Mouse (Mus musculus): Measurements from ENCODE around the gene Frmd4a. TPM values are rescaled to one million over a fixed set of nuclear protein-coding genes. Genes with fewer than 3 reads are reported as not detected.

Frmd4a gene
- polyA plus RNA-seq, 1 experiment from 2014 or later, result 57.1 TPM

- no peaks in the 10 kb centered on the region for H3K27me3 ChIP-seq
- WGBS, result 33% methylated on average over 5 of the region's 5 CpGs
- peak overlapping the region; percentile 38 for H3K4me3 ChIP-seq (replicated peaks)
- no peaks in the 10 kb centered on the region for H3K9me3 ChIP-seq
- no peak for ATAC-seq
- H3K9ac ChIP-seq (replicated peaks), result peak overlapping the region; percentile 59
- peak overlapping the region; percentile 60 for H3K4me2 ChIP-seq (replicated peaks)
- peaks cover 16% of the 10 kb centered on the region for H3K36me3 ChIP-seq
- peaks cover 75% of the 10 kb centered on the region for H3K4me1 ChIP-seq (replicated peaks)
- H3K27ac ChIP-seq, result peak overlapping the region; percentile 64; the same call in 1 of the 2 replicates
Observed at GRCm38 (mm10) chr2:4561196-4561595, 543.7 kb downstream of the Frmd4a start.

- Histone ChIP-seq H3K4me2 (replicated peaks) (peak overlapping the region; percentile 60), H3K4me3 (replicated peaks) (peak overlapping the region; percentile 38), H3K9ac (replicated peaks) (peak overlapping the region; percentile 41; the same call in 1 of the 2 replicates), H3K9me3 (no peaks in the 10 kb centered on the region), H3K36me3 (peaks cover 28% of the 10 kb centered on the region), H3K27ac (no peak overlapping the region), H3K4me1 (replicated peaks) (peaks cover 63% of the 10 kb centered on the region), H3K27me3 (no peaks in the 10 kb centered on the region)
- 76% methylated on average over 3 of the region's 3 CpGs for WGBS
- ATAC-seq, result no peak
Observed at GRCm38 (mm10) chr2:4562373-4562772, 544.9 kb downstream of the Frmd4a start.

GRCm38 (mm10) chr2:4562826-4563225 lies 545.3 kb downstream of the Frmd4a start:
- peak overlapping the region; percentile 60 for H3K4me2 ChIP-seq (replicated peaks)
- H3K27me3 ChIP-seq, result no peaks in the 10 kb centered on the region
- ATAC-seq, result no peak
- WGBS, result 64% methylated on average over 5 of the region's 5 CpGs
- H3K9ac ChIP-seq (replicated peaks), result peak overlapping the region; percentile 41; the same call in 1 of the 2 replicates
- peaks cover 59% of the 10 kb centered on the region for H3K4me1 ChIP-seq (replicated peaks)
- no peaks in the 10 kb centered on the region for H3K9me3 ChIP-seq
- H3K27ac ChIP-seq, result no peak overlapping the region
- H3K36me3 ChIP-seq, result peaks cover 29% of the 10 kb centered on the region
- peak overlapping the region; percentile 38 for H3K4me3 ChIP-seq (replicated peaks)

- Histone ChIP-seq H3K9me3 (no peaks in the 10 kb centered on the region), H3K27me3 (no peaks in the 10 kb centered on the region), H3K4me3 (replicated peaks) (peak overlapping the region; percentile 38; the same call in 1 of the 2 replicates), H3K36me3 (peaks cover 32% of the 10 kb centered on the region), H3K4me2 (replicated peaks) (peak overlapping the region; percentile 60), H3K27ac (no peak overlapping the region), H3K9ac (replicated peaks) (0 out of 2 replicates have a peak overlapping the region, but pooled peaks have one; percentile 41), H3K4me1 (replicated peaks) (peaks cover 54% of the 10 kb centered on the region)
- 69% methylated on average over 1 of the region's 1 CpGs for WGBS
- ATAC-seq, result no peak
Observed at GRCm38 (mm10) chr2:4563322-4563721, 545.8 kb downstream of the Frmd4a start.

GRCm38 (mm10) chr2:4566260-4566955 lies 548.9 kb downstream of the Frmd4a start:
- 92% methylated on average over 4 of the region's 4 CpGs for WGBS
- Histone ChIP-seq H3K4me3 (replicated peaks) (no peak overlapping the region), H3K27me3 (no peaks in the 10 kb centered on the region), H3K9me3 (no peaks in the 10 kb centered on the region), H3K27ac (no peak overlapping the region), H3K9ac (replicated peaks) (no peak overlapping the region), H3K4me2 (replicated peaks) (no peak overlapping the region), H3K4me1 (replicated peaks) (peaks cover 23% of the 10 kb centered on the region), H3K36me3 (peaks cover 42% of the 10 kb centered on the region)
- ATAC-seq, result no peak

- 94% methylated on average over 9 of the region's 9 CpGs for WGBS
- no peaks in the 10 kb centered on the region for H3K27me3 ChIP-seq
- no peaks in the 10 kb centered on the region for H3K9me3 ChIP-seq
- no peak overlapping the region for H3K4me2 ChIP-seq (replicated peaks)
- H3K27ac ChIP-seq, result no peak overlapping the region
- ATAC-seq, result no peak
- H3K4me1 ChIP-seq (replicated peaks), result peaks cover 17% of the 10 kb centered on the region
- H3K9ac ChIP-seq (replicated peaks), result no peak overlapping the region
- peaks cover 46% of the 10 kb centered on the region for H3K36me3 ChIP-seq
- no peak overlapping the region for H3K4me3 ChIP-seq (replicated peaks)
Observed at GRCm38 (mm10) chr2:4566956-4567680, 549.6 kb downstream of the Frmd4a start.

GRCm38 (mm10) chr2:4568967-4569366 lies 551.5 kb downstream of the Frmd4a start:
- no peak overlapping the region for H3K9ac ChIP-seq (replicated peaks)
- H3K4me1 ChIP-seq (replicated peaks), result 0 out of 2 replicates have a peak, but pooled peaks cover 3% of the 10 kb centered on the region
- ATAC-seq, result no peak
- WGBS, result 89% methylated on average over 5 of the region's 5 CpGs
- no peaks in the 10 kb centered on the region for H3K27me3 ChIP-seq
- peaks cover 65% of the 10 kb centered on the region for H3K36me3 ChIP-seq
- H3K27ac ChIP-seq, result no peak overlapping the region
- H3K9me3 ChIP-seq, result no peaks in the 10 kb centered on the region
- no peak overlapping the region for H3K4me2 ChIP-seq (replicated peaks)
- no peak overlapping the region for H3K4me3 ChIP-seq (replicated peaks)

- H3K36me3 ChIP-seq, result peaks cover 70% of the 10 kb centered on the region
- no peak overlapping the region for H3K4me2 ChIP-seq (replicated peaks)
- 91% methylated on average over 10 of the region's 10 CpGs for WGBS
- no peaks in the 10 kb centered on the region for H3K4me1 ChIP-seq (replicated peaks)
- no peaks in the 10 kb centered on the region for H3K9me3 ChIP-seq
- peak overlapping the region; percentile 40; the same call in 1 of the 2 replicates for H3K27ac ChIP-seq
- no peak for ATAC-seq
- no peak overlapping the region for H3K4me3 ChIP-seq (replicated peaks)
- H3K27me3 ChIP-seq, result no peaks in the 10 kb centered on the region
- no peak overlapping the region for H3K9ac ChIP-seq (replicated peaks)
Observed at GRCm38 (mm10) chr2:4570186-4570861, 552.8 kb downstream of the Frmd4a start.

- peaks cover 64% of the 10 kb centered on the region for H3K36me3 ChIP-seq
- H3K27me3 ChIP-seq, result no peaks in the 10 kb centered on the region
- H3K4me2 ChIP-seq (replicated peaks), result no peak overlapping the region
- H3K27ac ChIP-seq, result no peak overlapping the region
- no peak overlapping the region for H3K9ac ChIP-seq (replicated peaks)
- ATAC-seq, result no peak
- no peak overlapping the region for H3K4me3 ChIP-seq (replicated peaks)
- WGBS, result 88% methylated on average over 7 of the region's 7 CpGs
- peaks cover 6% of the 10 kb centered on the region; the same call in 1 of the 2 replicates for H3K4me1 ChIP-seq (replicated peaks)
- no peaks in the 10 kb centered on the region for H3K9me3 ChIP-seq
Observed at GRCm38 (mm10) chr2:4572498-4573263, 555.2 kb downstream of the Frmd4a start.

GRCm38 (mm10) chr2:4573386-4573785 lies 555.9 kb downstream of the Frmd4a start:
- Histone ChIP-seq H3K4me1 (replicated peaks) (peaks cover 6% of the 10 kb centered on the region; the same call in 1 of the 2 replicates), H3K27ac (no peak overlapping the region), H3K27me3 (no peaks in the 10 kb centered on the region), H3K9ac (replicated peaks) (no peak overlapping the region), H3K9me3 (no peaks in the 10 kb centered on the region), H3K4me2 (replicated peaks) (no peak overlapping the region), H3K4me3 (replicated peaks) (no peak overlapping the region), H3K36me3 (peaks cover 61% of the 10 kb centered on the region)
- ATAC-seq, result no peak
- WGBS, result 71% methylated on average over 4 of the region's 4 CpGs

- Histone ChIP-seq H3K9ac (replicated peaks) (no peak overlapping the region), H3K4me3 (replicated peaks) (no peak overlapping the region), H3K27me3 (no peaks in the 10 kb centered on the region), H3K9me3 (no peaks in the 10 kb centered on the region), H3K36me3 (peaks cover 70% of the 10 kb centered on the region), H3K4me1 (replicated peaks) (peaks cover 6% of the 10 kb centered on the region; the same call in 1 of the 2 replicates), H3K4me2 (replicated peaks) (no peak overlapping the region), H3K27ac (no peak overlapping the region)
- 84% methylated on average over 5 of the region's 5 CpGs for WGBS
- ATAC-seq, result no peak
Observed at GRCm38 (mm10) chr2:4574251-4574650, 556.7 kb downstream of the Frmd4a start.

Measured in midbrain, embryonic 13.5 days (tissue).